Mouse (Mus musculus) thymus, adult 2 months (tissue): Measurements from ENCODE around the gene Tmem138. TPM values are rescaled to one million over a fixed set of nuclear protein-coding genes. Genes with fewer than 3 reads are reported as not detected.

Source experiments
- DNase-seq: peaks from one replicate; pipeline ENCODE4 v3.0.0; 2021
- H3K27ac ChIP-seq: fragments of 200-500 bp; 2 replicates; pipeline ENCODE4 v1.5.1; 2012; ENCODE audit warnings: low read length, control low read depth; ENCODE audit not compliant: control insufficient read depth, insufficient read depth
- H3K27me3 ChIP-seq: fragments of 200-500 bp; 2 replicates; pipeline ENCODE4 v1.6.1; 2012; ENCODE audit warnings: mild to moderate bottlenecking, low read length, moderate library complexity, mixed read lengths; ENCODE audit not compliant: control insufficient read depth, insufficient read depth
- H3K36me3 ChIP-seq: fragments of 200-500 bp; 2 replicates; pipeline ENCODE4 v1.6.1; 2012; ENCODE audit warnings: mild to moderate bottlenecking, low read length, moderate library complexity; ENCODE audit not compliant: control insufficient read depth, insufficient read depth
- H3K4me1 ChIP-seq: fragments of 200-500 bp; replicated peaks from 2 replicates; pipeline ENCODE4 v1.6.1; 2012; ENCODE audit warnings: low read length; ENCODE audit not compliant: control insufficient read depth, insufficient read depth
- H3K4me3 ChIP-seq: fragments of 200-500 bp; 2 replicates; pipeline ENCODE4 v1.5.1; 2012; ENCODE audit warnings: mild to moderate bottlenecking, low read length, control low read depth, moderate library complexity; ENCODE audit not compliant: control insufficient read depth, insufficient read depth
- CTCF ChIP-seq: fragments of 200-500 bp; IDR thresholded peaks from 2 replicates; pipeline ENCODE4 v1.5.1; 2012; ENCODE audit warnings: mild to moderate bottlenecking, control low read depth, low read length, moderate library complexity, borderline replicate concordance; ENCODE audit not compliant: control insufficient read depth, poor library complexity, insufficient read depth; ENCODE audit errors: extremely low read depth
- POLR2A ChIP-seq: fragments of 200-500 bp; IDR thresholded peaks from 2 replicates; pipeline ENCODE4 v1.6.1; 2012; ENCODE audit warnings: mild to moderate bottlenecking, low read length, control low read depth, moderate library complexity; ENCODE audit not compliant: control insufficient read depth, poor library complexity, insufficient read depth; ENCODE audit errors: extremely low read depth
- WGBS: fragments of 180-500 bp; shearing (Covaris S2); methylation state at CpG from one replicate; pipeline ENCODE4 v1.1.7; 2018; 5-methylcytosine and 5-hydroxymethylcytosine counted together
- polyA plus RNA-seq: library from polyadenylated mRNA; depleted of rRNA; stranded (reverse); fragments of >200 nt; gene quantifications from 2 replicates; pipeline ENCODE4 v1.2.3, GENCODE M21; 2012

Tmem138 gene
- polyA plus RNA-seq, 1 experiment: 20.6 TPM

GRCm38 (mm10) chr19:10590301-10590700, 13.1 kb upstream of the Tmem138 start:
- H3K4me3 ChIP-seq: no peak overlapping the region
- TF ChIP-seq POLR2A: no peak
- TF ChIP-seq CTCF: no peak
- H3K4me1 ChIP-seq: no peaks in the 10 kb centered on the region
- WGBS: 90% methylated on average over 3 of the region's 3 CpGs
- peaks cover 5% of the 10 kb centered on the region for H3K36me3 ChIP-seq
- no peak for DNase-seq
- no peaks in the 10 kb centered on the region for H3K27me3 ChIP-seq
- no peak overlapping the region for H3K27ac ChIP-seq

GRCm38 (mm10) chr19:10589127-10589857, 12.1 kb upstream of the Tmem138 start:
- Histone ChIP-seq H3K4me1 (no peaks in the 10 kb centered on the region), H3K27me3 (no peaks in the 10 kb centered on the region), H3K36me3 (peaks cover 4% of the 10 kb centered on the region), H3K4me3 (no peak overlapping the region), H3K27ac (no peak overlapping the region)
- WGBS: 46% methylated on average over 5 of the region's 5 CpGs
- TF ChIP-seq POLR2A (no peak), CTCF (no peak)
- no peak for DNase-seq

- Histone ChIP-seq H3K4me3 (no peak overlapping the region), H3K27ac (no peak overlapping the region), H3K36me3 (peaks cover 4% of the 10 kb centered on the region), H3K27me3 (no peaks in the 10 kb centered on the region), H3K4me1 (peaks cover 4% of the 10 kb centered on the region; the same call in 1 of the 2 replicates)
- DNase-seq: no peak
- TF ChIP-seq POLR2A (no peak), CTCF (no peak)
- 95% methylated on average over 8 of the region's 8 CpGs for WGBS
Observed at GRCm38 (mm10) chr19:10587231-10587630, 10.1 kb upstream of the Tmem138 start.

GRCm38 (mm10) chr19:10585112-10585511, 8.0 kb upstream of the Tmem138 start:
- 74% methylated on average over 8 of the region's 8 CpGs for WGBS
- H3K4me1 ChIP-seq: peaks cover 8% of the 10 kb centered on the region; the same call in 1 of the 2 replicates
- H3K27me3 ChIP-seq: no peaks in the 10 kb centered on the region
- no peak for DNase-seq
- H3K4me3 ChIP-seq: no peak overlapping the region
- TF ChIP-seq CTCF (no peak), POLR2A (no peak)
- no peaks in the 10 kb centered on the region for H3K36me3 ChIP-seq
- H3K27ac ChIP-seq: no peak overlapping the region

GRCm38 (mm10) chr19:10583550-10584146, 6.5 kb upstream of the Tmem138 start:
- no peaks in the 10 kb centered on the region for H3K27me3 ChIP-seq
- H3K27ac ChIP-seq: no peak overlapping the region
- peaks cover 8% of the 10 kb centered on the region for H3K4me1 ChIP-seq
- DNase-seq: no peak
- H3K4me3 ChIP-seq: no peak overlapping the region
- no peaks in the 10 kb centered on the region for H3K36me3 ChIP-seq
- 11% methylated on average over 7 of the region's 7 CpGs for WGBS
- no peak for TF ChIP-seq CTCF
- TF ChIP-seq POLR2A: no peak

GRCm38 (mm10) chr19:10581984-10582383, 4.8 kb upstream of the Tmem138 start:
- H3K27ac ChIP-seq: no peak overlapping the region
- H3K4me3 ChIP-seq: no peak overlapping the region
- DNase-seq: no peak
- H3K27me3 ChIP-seq: no peaks in the 10 kb centered on the region
- no peaks in the 10 kb centered on the region for H3K36me3 ChIP-seq
- WGBS: 49% methylated on average over 6 of the region's 6 CpGs
- TF ChIP-seq CTCF (no peak), POLR2A (no peak)
- peaks cover 13% of the 10 kb centered on the region for H3K4me1 ChIP-seq

GRCm38 (mm10) chr19:10580761-10581160, 3.6 kb upstream of the Tmem138 start:
- H3K36me3 ChIP-seq: no peaks in the 10 kb centered on the region
- 53% methylated on average over 3 of the region's 3 CpGs for WGBS
- H3K27me3 ChIP-seq: no peaks in the 10 kb centered on the region
- H3K4me3 ChIP-seq: no peak overlapping the region
- DNase-seq: no peak
- no peak overlapping the region for H3K27ac ChIP-seq
- TF ChIP-seq POLR2A: no peak
- TF ChIP-seq CTCF: no peak
- H3K4me1 ChIP-seq: peaks cover 13% of the 10 kb centered on the region
